Mouse (Mus musculus) midbrain, embryonic 15.5 days (tissue): ENCODE data around the gene Gabrg2. TPM values are rescaled to one million over a fixed set of nuclear protein-coding genes. Genes with fewer than 3 reads are reported as not detected.

Experiments
- polyA plus RNA-seq: library from polyadenylated mRNA; unstranded; fragments of >200 nt; fragmentation: Nextera tagmentation; extraction: Ambion mirVana; gene quantifications from 2 replicates; pipeline ENCODE4 v1.2.1, GENCODE M21; 2015

Gene Gabrg2
- polyA plus RNA-seq, 1 experiment from 2014 or later: 140 TPM

Other genes starting within 250 kb of the Gabrg2 start
- gene Gabra1, start 182.1 kb upstream of the Gabrg2 start, polyA plus RNA-seq: 36.3 and 41.5 TPM in 2 replicates